Mouse (Mus musculus): ENCODE measurements around the gene Fgfbp3. TPM values are rescaled to one million over a fixed set of nuclear protein-coding genes. Genes with fewer than 3 reads are reported as not detected.
"Not testable (repeated sequence)": the region's sequence is repeated elsewhere in the genome, so short reads cannot be mapped to it uniquely, and the experiment has no call there.

Gene Fgfbp3
- total RNA-seq, 2 experiments from 2014 or later: 5.5 to 7.8 TPM

GRCm38 (mm10) chr19:36916876-36917389, 2.5 kb downstream of the Fgfbp3 start:
- intact Hi-C loops (cut with DNase I): no loop called here
- no peak for DNase-seq (ENCODE audit: low spot score in 2 of 2)

- intact Hi-C loops (cut with DNase I): no loop called here
- DNase-seq (ENCODE audit: low spot score in 2 of 2): no peak
Measured at GRCm38 (mm10) chr19:36916206-36916605, 3.2 kb downstream of the Fgfbp3 start.

- intact Hi-C loops (cut with DNase I): no loop called here
- DNase-seq (ENCODE audit: low spot score in 2 of 2): no peak
Measured at GRCm38 (mm10) chr19:36913064-36913463, 6.4 kb downstream of the Fgfbp3 start.

GRCm38 (mm10) chr19:36910424-36911045, 8.9 kb downstream of the Fgfbp3 start:
- peak; percentile 66 to 87 for DNase-seq (ENCODE audit: low spot score in 2 of 2)
- intact Hi-C loops (cut with DNase I): no loop called here

GRCm38 (mm10) chr19:36909676-36910292, 9.6 kb downstream of the Fgfbp3 start:
- intact Hi-C loops (cut with DNase I): no loop called here
- peak; percentile 48 to 59 for DNase-seq (ENCODE audit: low spot score in 2 of 2)

- intact Hi-C loops (cut with DNase I): no loop called here
- no peak for DNase-seq (ENCODE audit: low spot score in 2 of 2)
Measured at GRCm38 (mm10) chr19:36909150-36909549, 10.3 kb downstream of the Fgfbp3 start.

- DNase-seq (ENCODE audit: low spot score in 2 of 2): peak; percentile 33 to 50
- intact Hi-C loops (cut with DNase I): no loop called here
Measured at GRCm38 (mm10) chr19:36904211-36905007, 15.0 kb downstream of the Fgfbp3 start.

- intact Hi-C loops (cut with DNase I): no loop called here
- DNase-seq (ENCODE audit: low spot score in 2 of 2): no peak
Measured at GRCm38 (mm10) chr19:36903377-36903776, 16.0 kb downstream of the Fgfbp3 start.

GRCm38 (mm10) chr19:36897778-36898177, 21.6 kb downstream of the Fgfbp3 start:
- intact Hi-C loops (cut with DNase I): no loop called here
- DNase-seq (ENCODE audit: low spot score in 2 of 2): peak in 1 of 2 experiments; percentile 37

- intact Hi-C loops (cut with DNase I): no loop called here
- DNase-seq (ENCODE audit: low spot score in 2 of 2): no peak
Measured at GRCm38 (mm10) chr19:36896791-36897569, 22.4 kb downstream of the Fgfbp3 start.

- DNase-seq (ENCODE audit: low spot score in 2 of 2): no peak
- intact Hi-C loops (cut with DNase I): no loop called here
Measured at GRCm38 (mm10) chr19:36891746-36892145, 27.7 kb downstream of the Fgfbp3 start.

- intact Hi-C loops (cut with DNase I): loop anchor here (2.0 kb wide), 1 partner anchor 33 kb away; no protein-coding TSS in a partner anchor
- DNase-seq (ENCODE audit: low spot score in 2 of 2): no peak
Measured at GRCm38 (mm10) chr19:36887706-36888105, 31.7 kb downstream of the Fgfbp3 start.

GRCm38 (mm10) chr19:36886316-36886715, 33.1 kb downstream of the Fgfbp3 start:
- intact Hi-C loops (cut with DNase I): loop anchor here (2.0 kb wide), 1 partner anchor 34 kb away; no protein-coding TSS in a partner anchor
- DNase-seq (ENCODE audit: low spot score in 2 of 2): no peak

- DNase-seq (ENCODE audit: low spot score in 2 of 2): peak; percentile 38 to 65
- intact Hi-C loops (cut with DNase I): no loop called here
Measured at GRCm38 (mm10) chr19:36883119-36883518, 36.3 kb downstream of the Fgfbp3 start.

GRCm38 (mm10) chr19:36878743-36879495, 40.5 kb downstream of the Fgfbp3 start:
- intact Hi-C loops (cut with DNase I): loop anchor here (10.0 kb wide), 1 partner anchor 116 kb away; no protein-coding TSS in a partner anchor
- no peak for DNase-seq (ENCODE audit: low spot score in 2 of 2)

- intact Hi-C loops (cut with DNase I): loop anchor here (10.0 kb wide), 1 partner anchor 117 kb away; no protein-coding TSS in a partner anchor
Measured at GRCm38 (mm10) chr19:36877329-36877728, 42.1 kb downstream of the Fgfbp3 start.

GRCm38 (mm10) chr19:36874651-36875050, 44.8 kb downstream of the Fgfbp3 start:
- DNase-seq (ENCODE audit: low spot score in 2 of 2): no peak
- intact Hi-C loops (cut with DNase I): loop anchor here (10.0 kb wide), 1 partner anchor 120 kb away; no protein-coding TSS in a partner anchor

More at GRCm38 (mm10) chr19:36877329-36877728, 42.1 kb downstream of the Fgfbp3 start:
- DNase-seq (ENCODE audit: low spot score in 2 of 2): no peak

GRCm38 (mm10) chr19:36868675-36869074, 50.7 kb downstream of the Fgfbp3 start:
- intact Hi-C loops (cut with DNase I); DNase-seq (ENCODE audit: low spot score in 2 of 2): not testable (repeated sequence)
